Mouse (Mus musculus) heart, embryonic 12.5 days (tissue): ENCODE results near the gene Snapc3. TPM values are rescaled to one million over a fixed set of nuclear protein-coding genes. Genes with fewer than 3 reads are reported as not detected.

ENCODE experiments used
- ATAC-seq: fragments of 200-750 bp; cut with Nextera tagmentation; 2 replicates; pipeline ENCODE4 v1.8.0; 2017; ENCODE audit warnings: moderate TSS enrichment, moderate library complexity; ENCODE audit not compliant: insufficient number of reproducible peaks, low FRiP score
- H3K27ac ChIP-seq: fragments of 300-500 bp; sonication (generic); 2 replicates; pipeline ENCODE4 v1.5.1; 2016; ENCODE audit warnings: mild to moderate bottlenecking, moderate library complexity; ENCODE audit not compliant: poor library complexity, severe bottlenecking
- H3K27me3 ChIP-seq: fragments of 300-500 bp; sonication (generic); replicated peaks from 2 replicates; pipeline ENCODE4 v1.6.1; 2016; ENCODE audit warnings: mild to moderate bottlenecking, moderate library complexity
- H3K36me3 ChIP-seq: fragments of 300-500 bp; sonication (generic); 2 replicates; pipeline ENCODE4 v1.6.1; 2016; ENCODE audit warnings: mild to moderate bottlenecking, moderate library complexity
- H3K4me1 ChIP-seq: fragments of 300-500 bp; sonication (generic); replicated peaks from 2 replicates; pipeline ENCODE4 v1.6.1; 2016; ENCODE audit warnings: mild to moderate bottlenecking
- H3K4me2 ChIP-seq: fragments of 300-500 bp; sonication (generic); 2 replicates; pipeline ENCODE4 v1.6.1; 2016; ENCODE audit warnings: mild to moderate bottlenecking, moderate library complexity
- H3K4me3 ChIP-seq: fragments of 300-500 bp; sonication (generic); 2 replicates; pipeline ENCODE4 v1.5.1; 2016; ENCODE audit warnings: mild to moderate bottlenecking
- H3K9ac ChIP-seq: fragments of 300-500 bp; sonication (generic); 2 replicates; pipeline ENCODE4 v1.6.1; 2016; ENCODE audit warnings: mild to moderate bottlenecking, moderate library complexity
- H3K9me3 ChIP-seq: fragments of 300-500 bp; sonication (generic); replicated peaks from 2 replicates; pipeline ENCODE4 v1.6.1; 2016; ENCODE audit warnings: mild to moderate bottlenecking, moderate library complexity
- WGBS: fragments of 180-500 bp; shearing (Covaris S2); methylation state at CpG from one replicate; pipeline ENCODE4 v1.1.7; 2016; 5-methylcytosine and 5-hydroxymethylcytosine counted together
- polyA plus RNA-seq: library from polyadenylated mRNA; unstranded; fragments of >200 nt; fragmentation: Nextera tagmentation; extraction: Ambion mirVana; gene quantifications from 2 replicates; pipeline ENCODE4 v1.2.1, GENCODE M21; 2016

Snapc3 gene
- polyA plus RNA-seq, 1 experiment from 2014 or later, result 32.6 TPM

DNA sequence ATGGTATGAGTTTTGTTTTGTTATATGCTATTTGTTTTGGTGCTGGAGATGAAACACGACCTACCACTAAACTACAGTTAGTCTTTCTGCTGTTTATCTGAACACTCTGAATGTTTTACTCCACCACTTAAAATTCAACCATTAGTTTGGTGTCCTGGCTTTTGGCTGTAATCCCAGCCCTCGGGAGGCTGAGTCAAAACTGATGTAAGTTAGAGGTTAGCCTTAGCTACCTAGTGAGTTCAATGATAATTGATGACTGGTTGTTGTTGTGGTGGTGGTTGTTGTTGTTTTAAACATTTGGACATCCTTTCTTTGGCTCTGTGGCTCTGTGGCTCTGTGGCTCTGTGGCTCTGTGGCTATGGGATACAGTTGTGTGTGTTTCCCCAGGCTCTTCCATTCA, 1.3 kb downstream of the Snapc3 start:
- Histone ChIP-seq H3K4me1 (peaks cover 7% of the 10 kb centered on the region), H3K4me3 (peak overlapping the region; percentile 90), H3K9me3 (peaks cover 6% of the 10 kb centered on the region), H3K9ac (peak overlapping the region; percentile 96; the same call in 1 of the 2 replicates), H3K27ac (no peak overlapping the region), H3K27me3 (no peaks in the 10 kb centered on the region), H3K36me3 (peaks cover 17% of the 10 kb centered on the region), H3K4me2 (peak overlapping the region; percentile 72)
- no peak for ATAC-seq
- 72% methylated on average over 2 of the region's 2 CpGs for WGBS

- H3K4me2 ChIP-seq, result no peak overlapping the region
- no peak overlapping the region for H3K27ac ChIP-seq
- 91% methylated on average over 6 of the region's 6 CpGs for WGBS
- ATAC-seq, result no peak
- H3K9me3 ChIP-seq, result no peaks in the 10 kb centered on the region
- H3K27me3 ChIP-seq, result no peaks in the 10 kb centered on the region
- H3K4me3 ChIP-seq, result no peak overlapping the region
- H3K4me1 ChIP-seq, result peaks cover 4% of the 10 kb centered on the region
- no peak overlapping the region for H3K9ac ChIP-seq
- H3K36me3 ChIP-seq, result peaks cover 54% of the 10 kb centered on the region
Measured at GRCm38 (mm10) chr4:83423641-83424040, 6.1 kb downstream of the Snapc3 start.

- Histone ChIP-seq H3K9me3 (no peaks in the 10 kb centered on the region), H3K4me1 (no peaks in the 10 kb centered on the region), H3K27ac (no peak overlapping the region), H3K9ac (no peak overlapping the region), H3K4me2 (no peak overlapping the region), H3K4me3 (no peak overlapping the region), H3K36me3 (peaks cover 63% of the 10 kb centered on the region), H3K27me3 (no peaks in the 10 kb centered on the region)
- 94% methylated on average over 4 of the region's 4 CpGs for whole genome bisulfite sequencing
- ATAC-seq, result no peak
Measured at GRCm38 (mm10) chr4:83425119-83425518, 7.6 kb downstream of the Snapc3 start.

DNA sequence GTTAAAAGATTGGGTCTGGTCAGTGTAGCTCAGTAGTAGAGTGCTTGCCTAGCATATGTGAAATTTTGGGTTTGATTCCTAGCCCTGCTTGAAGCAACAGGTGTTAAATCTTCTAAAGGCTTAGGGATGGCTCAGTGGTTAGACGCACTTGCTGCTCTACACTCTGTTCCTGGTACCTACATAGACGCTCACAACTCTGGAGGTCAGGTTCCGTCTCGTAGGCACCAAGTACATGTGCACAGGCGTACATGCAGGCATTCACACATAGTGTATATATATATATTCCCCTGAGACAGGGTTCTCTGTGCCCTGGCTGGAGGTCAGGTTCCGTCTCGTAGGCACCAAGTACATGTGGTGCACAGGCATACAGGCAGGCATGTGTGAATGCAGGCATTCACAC, 9.6 kb downstream of the Snapc3 start:
- Histone ChIP-seq H3K9me3 (no peaks in the 10 kb centered on the region), H3K4me2 (no peak overlapping the region), H3K4me3 (no peak overlapping the region), H3K27me3 (no peaks in the 10 kb centered on the region), H3K27ac (no peak overlapping the region), H3K9ac (no peak overlapping the region), H3K36me3 (peaks cover 71% of the 10 kb centered on the region), H3K4me1 (no peaks in the 10 kb centered on the region)
- 95% methylated on average over 7 of the region's 7 CpGs for WGBS
- no peak for ATAC-seq

GRCm38 (mm10) chr4:83427696-83428095, 10.2 kb downstream of the Snapc3 start:
- no peak for ATAC-seq

DNA sequence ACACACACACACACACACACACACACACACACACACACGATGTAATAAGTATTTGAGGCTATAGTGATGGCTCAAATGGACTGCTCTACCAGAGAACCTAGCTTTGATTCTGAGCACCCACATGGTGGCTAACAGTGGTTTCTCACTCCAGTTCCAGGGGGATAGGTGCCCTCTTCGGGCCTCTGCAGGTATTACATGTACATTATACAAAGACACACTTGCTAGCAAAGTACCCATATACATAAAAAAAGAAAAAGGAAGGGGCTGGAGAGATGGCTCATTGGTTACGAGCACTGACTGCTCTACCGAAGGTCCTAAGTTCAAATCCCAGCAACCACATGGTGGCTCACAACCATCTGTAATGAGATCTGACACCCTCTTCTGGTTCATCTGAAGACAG, 11.3 kb downstream of the Snapc3 start:
- WGBS, result 90% methylated on average over 4 of the region's 4 CpGs
- H3K4me3 ChIP-seq, result no peak overlapping the region
- H3K27me3 ChIP-seq, result no peaks in the 10 kb centered on the region
- H3K9ac ChIP-seq, result no peak overlapping the region
- H3K36me3 ChIP-seq, result peaks cover 71% of the 10 kb centered on the region
- H3K4me1 ChIP-seq, result no peaks in the 10 kb centered on the region
- H3K27ac ChIP-seq, result no peak overlapping the region
- H3K4me2 ChIP-seq, result no peak overlapping the region
- ATAC-seq, result no peak
- H3K9me3 ChIP-seq, result no peaks in the 10 kb centered on the region

More at GRCm38 (mm10) chr4:83427696-83428095, 10.2 kb downstream of the Snapc3 start:
- Histone ChIP-seq H3K4me1 (no peaks in the 10 kb centered on the region), H3K4me3 (no peak overlapping the region), H3K9ac (no peak overlapping the region), H3K4me2 (no peak overlapping the region), H3K27ac (no peak overlapping the region), H3K27me3 (no peaks in the 10 kb centered on the region), H3K36me3 (peaks cover 73% of the 10 kb centered on the region), H3K9me3 (no peaks in the 10 kb centered on the region)
- 96% methylated on average over 8 of the region's 8 CpGs for WGBS

DNA sequence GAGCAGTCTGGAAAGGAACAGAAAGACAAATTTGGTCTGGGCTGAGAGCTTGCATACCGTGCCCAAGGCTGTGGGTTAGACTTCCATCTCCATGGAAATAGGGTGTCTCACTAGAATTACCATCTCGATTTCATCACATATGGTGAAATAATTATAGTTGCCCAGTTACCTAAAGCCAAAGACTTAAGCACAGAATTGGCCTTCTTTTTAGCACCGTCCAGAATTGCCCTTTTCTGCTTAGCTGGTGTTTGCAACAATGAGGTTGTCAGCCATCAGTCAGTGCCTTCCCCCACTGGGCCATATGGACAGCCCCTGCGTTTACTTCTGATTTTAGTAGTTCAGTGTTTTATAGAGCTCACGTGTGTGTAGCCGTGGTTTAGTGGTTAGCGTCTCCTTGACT, 14.4 kb downstream of the Snapc3 start:
- ATAC-seq, result no peak
- no peak overlapping the region for H3K27ac ChIP-seq
- no peaks in the 10 kb centered on the region for H3K4me1 ChIP-seq
- WGBS, result 94% methylated on average over 7 of the region's 7 CpGs
- no peak overlapping the region for H3K4me3 ChIP-seq
- no peaks in the 10 kb centered on the region for H3K9me3 ChIP-seq
- no peaks in the 10 kb centered on the region for H3K27me3 ChIP-seq
- no peak overlapping the region for H3K4me2 ChIP-seq
- H3K36me3 ChIP-seq, result peaks cover 81% of the 10 kb centered on the region
- no peak overlapping the region for H3K9ac ChIP-seq

DNA sequence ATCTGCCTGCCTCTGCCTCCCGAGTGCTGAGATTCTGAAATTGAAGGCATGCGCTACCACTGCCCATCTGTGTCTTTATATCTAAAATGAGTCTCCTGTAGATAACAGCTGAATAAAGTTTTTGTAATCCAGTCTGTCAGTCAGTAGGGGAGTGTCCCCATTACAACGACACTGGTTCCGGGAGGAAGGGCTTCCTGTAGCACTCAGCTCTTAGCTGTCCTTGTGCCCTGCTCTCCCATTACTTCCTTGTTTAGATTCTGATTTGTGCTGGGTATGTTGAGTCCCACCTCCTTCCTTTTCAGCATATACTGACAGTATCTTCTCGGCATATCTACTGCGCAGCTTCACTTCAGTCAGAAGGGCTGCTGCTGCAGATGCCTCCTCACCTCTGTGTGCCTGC, 15.4 kb downstream of the Snapc3 start:
- Histone ChIP-seq H3K4me2 (no peak overlapping the region), H3K4me1 (no peaks in the 10 kb centered on the region), H3K9ac (no peak overlapping the region), H3K27me3 (no peaks in the 10 kb centered on the region), H3K4me3 (no peak overlapping the region), H3K9me3 (no peaks in the 10 kb centered on the region), H3K36me3 (peaks cover 78% of the 10 kb centered on the region), H3K27ac (no peak overlapping the region)
- peak; percentile 22; the same call in 1 of the 2 replicates for ATAC-seq
- 81% methylated on average over 6 of the region's 6 CpGs for WGBS

GRCm38 (mm10) chr4:83436375-83436774, 18.9 kb downstream of the Snapc3 start:
- Histone ChIP-seq H3K4me3 (no peak overlapping the region), H3K36me3 (peaks cover 79% of the 10 kb centered on the region), H3K9me3 (no peaks in the 10 kb centered on the region), H3K4me2 (no peak overlapping the region), H3K4me1 (no peaks in the 10 kb centered on the region), H3K9ac (no peak overlapping the region), H3K27me3 (no peaks in the 10 kb centered on the region), H3K27ac (no peak overlapping the region)
- 92% methylated on average over 8 of the region's 8 CpGs for WGBS
- no peak for ATAC-seq

DNA sequence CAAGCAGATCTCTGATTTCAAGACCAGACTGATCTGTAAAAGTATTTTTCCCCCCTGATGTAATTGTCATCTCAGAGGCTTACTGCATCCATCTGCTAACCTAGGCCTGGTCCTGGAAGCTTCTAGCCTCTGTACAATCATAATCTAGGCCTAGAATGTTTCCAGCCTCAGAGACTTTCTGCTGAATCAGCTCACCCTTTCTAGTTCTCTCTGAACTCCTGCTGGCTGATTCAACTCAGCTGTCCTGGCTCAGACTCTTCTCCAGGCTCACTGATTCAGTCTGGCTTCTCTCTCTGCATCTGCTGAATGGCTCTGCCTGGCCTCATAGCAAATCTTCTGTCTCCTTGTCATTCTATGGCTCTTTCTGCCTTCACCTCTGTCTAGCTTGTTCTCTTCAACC, 20.6 kb downstream of the Snapc3 start:
- Histone ChIP-seq H3K4me1 (no peaks in the 10 kb centered on the region), H3K27ac (no peak overlapping the region), H3K36me3 (peaks cover 81% of the 10 kb centered on the region), H3K9ac (no peak overlapping the region), H3K4me3 (no peak overlapping the region), H3K27me3 (no peaks in the 10 kb centered on the region), H3K4me2 (no peak overlapping the region), H3K9me3 (no peaks in the 10 kb centered on the region)
- ATAC-seq, result no peak

- WGBS, result 75% methylated on average over 5 of the region's 5 CpGs
- ATAC-seq, result no peak
- Histone ChIP-seq H3K4me1 (no peaks in the 10 kb centered on the region), H3K9ac (no peak overlapping the region), H3K4me3 (no peak overlapping the region), H3K36me3 (peaks cover 73% of the 10 kb centered on the region), H3K9me3 (no peaks in the 10 kb centered on the region), H3K27me3 (no peaks in the 10 kb centered on the region), H3K27ac (no peak overlapping the region), H3K4me2 (no peak overlapping the region)
Measured at GRCm38 (mm10) chr4:83439045-83439444, 21.5 kb downstream of the Snapc3 start.

DNA sequence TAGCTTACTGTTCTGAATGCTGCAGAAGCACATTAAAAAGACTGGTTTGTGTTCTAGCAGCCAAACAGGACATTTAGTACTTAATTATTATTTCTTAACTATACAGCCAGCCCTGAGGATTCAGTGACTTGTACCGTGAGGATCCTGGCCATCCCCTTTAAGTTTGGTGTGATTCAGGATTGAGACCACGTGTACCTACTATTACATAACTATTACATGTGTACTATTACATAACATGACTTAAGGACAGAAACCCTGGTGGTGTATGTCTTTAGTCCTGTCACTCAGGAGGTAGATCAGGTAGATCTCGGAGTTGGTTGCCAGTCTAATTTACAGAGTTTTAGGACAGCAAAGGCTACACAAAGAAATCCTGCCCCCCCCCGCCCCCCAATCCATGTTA, 23.5 kb downstream of the Snapc3 start:
- Histone ChIP-seq H3K27me3 (no peaks in the 10 kb centered on the region), H3K4me2 (no peak overlapping the region), H3K36me3 (peaks cover 54% of the 10 kb centered on the region), H3K9ac (no peak overlapping the region), H3K27ac (no peak overlapping the region), H3K9me3 (no peaks in the 10 kb centered on the region), H3K4me3 (no peak overlapping the region), H3K4me1 (no peaks in the 10 kb centered on the region)
- ATAC-seq, result no peak
- 91% methylated on average over 4 of the region's 4 CpGs for WGBS
